In genomic region chr8:124323356-124323755, GRCm38 (mm10) we compare ENCODE assay signal across 16 mouse cellular contexts.
A peak's percentile ranks its signal among the peaks of the same experiment; 100 is the strongest.
DNase-seq lines count a peak whose midpoint lies in the region; ATAC-seq lines count a peak whose summit lies in the region.
"Had no signal": no experiment of that assay in that cellular context is flagged by ENCODE, and none has a peak within 500 bp of the region (broad histone marks: within the 10 kb centered on the region; RNA-seq: fewer than 3 reads in every experiment).

No protein-coding gene starts in this region.

- peak; percentile 64 for ATAC-seq in frontal cortex, adult (ENCODE audit: low TSS enrichment)
- ATAC-seq: forebrain, embryonic 14.5 days; hindbrain, postnatal 0 days; midbrain, embryonic 13.5 days had no signal

- no peak for DNase-seq in frontal cortex, postnatal 25 days (ENCODE audit: low spot score in 2 of 2)
- DNase-seq in layer of hippocampus, adult 11-12 months (ENCODE audit: low spot score), result peak; percentile 31
- DNase-seq in layer of hippocampus, adult 9-10 months (ENCODE audit: low spot score), result no peak
- peak; percentile 72 for DNase-seq in brain, adult 2 months (ENCODE audit: low read depth, low spot score)
- DNase-seq in ovary, postnatal 14 days (ENCODE audit: low spot score), result peak; percentile 34
- DNase-seq in neural tube, embryonic 10.5 days (ENCODE audit: extremely low spot score, low spot score), result no peak
- no peak for DNase-seq in cerebellum, adult 11 months
- DNase-seq: adrenal gland, postnatal 25 days; cerebellum, postnatal 10 days; gastrocnemius, postnatal 14 days; kidney, adult 2 months; liver, embryonic 13.5 days had no signal

Comparison
In these comparisons a context has a peak if more than half of its experiments do, and no peak if none do; other contexts are left out.
1. DNase-seq: peak in layer of hippocampus, adult 11-12 months (single experiment), brain, adult 2 months (single experiment) and ovary, postnatal 14 days (single experiment); none in frontal cortex, postnatal 25 days (0 of 2), layer of hippocampus, adult 9-10 months (single experiment), neural tube, embryonic 10.5 days (single experiment) and cerebellum, adult 11 months (single experiment).